Comparison of ENCODE assay signal across 28 mouse cellular contexts in the genomic region with DNA sequence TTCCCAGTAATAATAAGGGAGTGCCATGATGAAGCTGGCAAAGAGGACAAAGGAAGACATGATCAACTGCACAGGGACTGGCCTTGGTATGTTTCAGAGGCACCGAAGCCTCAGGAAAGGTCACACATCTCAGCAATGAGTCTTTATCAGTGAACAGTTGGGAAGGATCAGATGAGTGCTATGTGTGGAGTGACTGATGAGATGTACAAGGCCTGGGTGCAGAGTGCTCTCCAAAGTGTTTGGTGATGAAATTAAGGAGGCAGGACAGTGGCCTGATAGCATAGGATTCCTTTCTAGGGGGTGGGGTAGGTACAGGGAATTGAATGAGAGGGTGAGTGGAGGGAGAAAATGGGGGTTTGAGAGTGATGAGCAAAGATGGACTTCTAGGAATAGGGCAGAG. TPM values are rescaled to one million over a fixed set of nuclear protein-coding genes. Genes with fewer than 3 reads are reported as not detected.
DNase-seq lines count a peak whose midpoint lies in the region; ATAC-seq and TF ChIP-seq lines count a peak whose summit lies in the region.
"Had no signal": no experiment of that assay in that cellular context is flagged by ENCODE, and none has a peak within 500 bp of the region (broad histone marks: within the 10 kb centered on the region; RNA-seq: fewer than 3 reads in every experiment).

No protein-coding gene starts in this region.

- DNase-seq in heart, embryonic 10.5 days (ENCODE audit: low spot score), result peak; percentile 86
- DNase-seq in heart, adult 11 months, result no peak
- no peak for DNase-seq in lung, embryonic 14.5 days
- no peak for DNase-seq in lung, postnatal 14 days
- DNase-seq in c-Kit-positive CD71-positive TER-119-positive erythroid progenitor cells, embryonic 14.5 days (ENCODE audit: low spot score), result no peak
- DNase-seq: adrenal gland, adult 2 months; adrenal gland, postnatal 14 days; cerebellum, adult 11-12 months; cerebellum, adult 8-10 months; cerebellum, postnatal 10 days; cerebellum, postnatal 36 days; embryo, embryonic 11 days; gastrocnemius, postnatal 25 days; kidney, adult 2 months had no signal

- H3K27ac ChIP-seq in heart, embryonic 10.5 days, result 0 out of 2 replicates have a peak overlapping the region, but pooled peaks have one; percentile 4
- no peak overlapping the region for H3K27ac ChIP-seq in heart, embryonic 12.5 days (ENCODE audit: poor library complexity, severe bottlenecking)
- peak overlapping the region; percentile 16 to 35; a peak in 1 of 4 replicates for H3K27ac ChIP-seq in heart, embryonic 14.5 days (replicated peaks in 1 of 2; ENCODE audit: control insufficient read depth in 1 of 2, insufficient read depth in 1 of 2, low read depth in 2 of 2, low read length in 2 of 2)
- no peak overlapping the region for H3K27ac ChIP-seq in lung, embryonic 14.5 days (ENCODE audit: low read depth)
- H3K27ac ChIP-seq in small intestine, adult 2 months (ENCODE audit: insufficient read depth, low read depth, low read length), result peak overlapping the region; percentile 39
- H3K27ac ChIP-seq: embryonic facial prominence, embryonic 10.5 days; embryonic facial prominence, embryonic 13.5 days; forebrain, embryonic 12.5 days; forebrain, embryonic 15.5 days; hindbrain, embryonic 12.5 days; hindbrain, embryonic 15.5 days had no signal

- no peaks in the 10 kb centered on the region for H3K36me3 ChIP-seq in heart, embryonic 10.5 days
- no peaks in the 10 kb centered on the region for H3K36me3 ChIP-seq in heart, embryonic 12.5 days
- no peaks in the 10 kb centered on the region for H3K36me3 ChIP-seq in heart, embryonic 14.5 days (ENCODE audit: control insufficient read depth, insufficient read depth, low read length)
- no peaks in the 10 kb centered on the region for H3K36me3 ChIP-seq in lung, embryonic 14.5 days (ENCODE audit: insufficient read depth)
- H3K36me3 ChIP-seq in small intestine, adult 2 months (ENCODE audit: control insufficient read depth, insufficient read depth, low read length), result peaks cover 42% of the 10 kb centered on the region
- H3K36me3 ChIP-seq: embryonic facial prominence, embryonic 10.5 days; embryonic facial prominence, embryonic 13.5 days; forebrain, embryonic 12.5 days; forebrain, embryonic 15.5 days; hindbrain, embryonic 12.5 days; hindbrain, embryonic 15.5 days had no signal

- no peak for TF ChIP-seq POLR2A in small intestine, adult 2 months (IDR thresholded peaks at IDR 0.05; ENCODE audit: low read depth, low read length)

- TF ChIP-seq CTCF in lung, embryonic 14.5 days (IDR thresholded peaks at IDR 0.05; ENCODE audit: low read depth), result no peak
- TF ChIP-seq CTCF in small intestine, adult 2 months (IDR thresholded peaks at IDR 0.05; ENCODE audit: extremely low read depth, insufficient read length, insufficient replicate concordance, low read depth, low read length), result no peak

- ATAC-seq in heart, embryonic 12.5 days (ENCODE audit: insufficient number of reproducible peaks, low FRiP score), result no peak
- peak; percentile 55; the same call in 1 of the 2 replicates for ATAC-seq in heart, embryonic 14.5 days (ENCODE audit: insufficient number of reproducible peaks, insufficient read depth, low FRiP score, low read depth)
- peak; percentile 24; the same call in 1 of the 2 replicates for ATAC-seq in lung, embryonic 14.5 days (ENCODE audit: insufficient read depth)
- ATAC-seq: CD4-positive, CD25-positive, alpha-beta regulatory T cell, adult 4 months; forebrain, embryonic 15.5 days; intestine, postnatal 0 days had no signal

- H3K9me3 ChIP-seq in heart, embryonic 10.5 days, result no peaks in the 10 kb centered on the region
- H3K9me3 ChIP-seq in heart, embryonic 12.5 days (replicated peaks), result peaks cover 6% of the 10 kb centered on the region; the same call in 1 of the 2 replicates
- H3K9me3 ChIP-seq in heart, embryonic 14.5 days (ENCODE audit: control insufficient read depth, low read length), result peaks cover 5% of the 10 kb centered on the region; the same call in 1 of the 2 replicates
- no peaks in the 10 kb centered on the region for H3K9me3 ChIP-seq in lung, embryonic 14.5 days (ENCODE audit: low read depth, low read length)
- H3K9me3 ChIP-seq: embryonic facial prominence, embryonic 10.5 days; embryonic facial prominence, embryonic 13.5 days; forebrain, embryonic 12.5 days; forebrain, embryonic 15.5 days; hindbrain, embryonic 12.5 days; hindbrain, embryonic 15.5 days had no signal

- peaks cover 41% of the 10 kb centered on the region for H3K4me1 ChIP-seq in heart, embryonic 10.5 days
- peaks cover 34% of the 10 kb centered on the region for H3K4me1 ChIP-seq in heart, embryonic 12.5 days (replicated peaks)
- H3K4me1 ChIP-seq in heart, embryonic 14.5 days (ENCODE audit: control insufficient read depth in 2 of 2, insufficient read depth in 2 of 2, low read length in 2 of 2), result peaks cover 8 to 21% of the 10 kb centered on the region in 2 experiments
- H3K4me1 ChIP-seq in lung, embryonic 14.5 days (ENCODE audit: insufficient read depth), result no peaks in the 10 kb centered on the region
- peaks cover 32% of the 10 kb centered on the region for H3K4me1 ChIP-seq in small intestine, adult 2 months (ENCODE audit: control insufficient read depth, insufficient read depth, insufficient read length, low read length)
- H3K4me1 ChIP-seq: embryonic facial prominence, embryonic 13.5 days; forebrain, embryonic 12.5 days; forebrain, embryonic 15.5 days; hindbrain, embryonic 12.5 days; hindbrain, embryonic 15.5 days had no signal

- no peak overlapping the region for H3K9ac ChIP-seq in heart, embryonic 12.5 days
- no peak overlapping the region for H3K9ac ChIP-seq in heart, embryonic 14.5 days (ENCODE audit: low read length)
- no peak overlapping the region for H3K9ac ChIP-seq in lung, embryonic 14.5 days
- H3K9ac ChIP-seq: embryonic facial prominence, embryonic 13.5 days; forebrain, embryonic 12.5 days; forebrain, embryonic 15.5 days; hindbrain, embryonic 12.5 days; hindbrain, embryonic 15.5 days had no signal

- peaks cover 21% of the 10 kb centered on the region for H3K27me3 ChIP-seq in heart, embryonic 10.5 days (ENCODE audit: insufficient read depth, poor library complexity, severe bottlenecking)
- H3K27me3 ChIP-seq in heart, embryonic 12.5 days (replicated peaks), result peaks cover 19% of the 10 kb centered on the region
- H3K27me3 ChIP-seq in heart, embryonic 14.5 days (ENCODE audit: control insufficient read depth, insufficient read depth, low read length), result no peaks in the 10 kb centered on the region; the same call in 1 of the 2 replicates
- no peaks in the 10 kb centered on the region for H3K27me3 ChIP-seq in lung, embryonic 14.5 days (ENCODE audit: insufficient read depth, low read length)
- H3K27me3 ChIP-seq in small intestine, adult 2 months (ENCODE audit: control insufficient read depth, insufficient read depth, low read length), result no peaks in the 10 kb centered on the region
- H3K27me3 ChIP-seq: embryonic facial prominence, embryonic 13.5 days; forebrain, embryonic 12.5 days; forebrain, embryonic 15.5 days; hindbrain, embryonic 12.5 days; hindbrain, embryonic 15.5 days had no signal

- 23% methylated on average over 1 of the region's 1 CpGs for WGBS in heart, embryonic 10.5 days
- WGBS in heart, embryonic 12.5 days, result 28% methylated on average over 1 of the region's 1 CpGs
- WGBS in heart, embryonic 14.5 days, result 19% methylated on average over 1 of the region's 1 CpGs
- 44% methylated on average over 1 of the region's 1 CpGs for WGBS in lung, embryonic 14.5 days
- 63% methylated on average over 1 of the region's 1 CpGs for WGBS in small intestine, adult 2 months

- H3K4me2 ChIP-seq in heart, embryonic 12.5 days, result no peak overlapping the region
- H3K4me2 ChIP-seq in heart, embryonic 14.5 days (ENCODE audit: low read length), result no peak overlapping the region
- no peak overlapping the region for H3K4me2 ChIP-seq in lung, embryonic 14.5 days
- H3K4me2 ChIP-seq: embryonic facial prominence, embryonic 13.5 days; forebrain, embryonic 12.5 days; forebrain, embryonic 15.5 days; hindbrain, embryonic 12.5 days; hindbrain, embryonic 15.5 days had no signal

- no peak overlapping the region for H3K4me3 ChIP-seq in heart, embryonic 10.5 days
- H3K4me3 ChIP-seq in heart, embryonic 12.5 days, result no peak overlapping the region
- H3K4me3 ChIP-seq in heart, embryonic 14.5 days (ENCODE audit: control insufficient read depth in 1 of 2, insufficient read depth in 1 of 2, low read depth in 1 of 2, low read length in 2 of 2), result no peak overlapping the region
- no peak overlapping the region for H3K4me3 ChIP-seq in lung, embryonic 14.5 days (ENCODE audit: low read depth, low read length)
- no peak overlapping the region for H3K4me3 ChIP-seq in small intestine, adult 2 months (ENCODE audit: low read depth, low read length)
- H3K4me3 ChIP-seq: embryonic facial prominence, embryonic 10.5 days; embryonic facial prominence, embryonic 13.5 days; erythroblast, embryonic 14.5 days; forebrain, embryonic 12.5 days; forebrain, embryonic 15.5 days; hindbrain, embryonic 12.5 days; hindbrain, embryonic 15.5 days had no signal

RNA-seq across cellular contexts. Expression of a gene that starts 7.0 kb away (rescaled TPM):
- 0.28 TPM in 1 of 2 replicates, not detected in the other for polyA plus RNA-seq in heart, embryonic 10.5 days (2016; fragmentation: Nextera tagmentation; extraction: Ambion mirVana)
- polyA plus RNA-seq in heart, embryonic 12.5 days (2016; fragmentation: Nextera tagmentation; extraction: Ambion mirVana), result 0.28 TPM in 1 of 2 replicates, not detected in the other
- 0.22 TPM in 1 of 2 replicates, not detected in the other for polyA plus RNA-seq in heart, embryonic 14.5 days (2014; fragmentation: Nextera tagmentation; extraction: Ambion mirVana)
- polyA plus RNA-seq in lung, embryonic 14.5 days (2014; fragmentation: Nextera tagmentation; extraction: Ambion mirVana), result not detected in 2 replicates
- polyA plus RNA-seq in small intestine, adult 2 months (2012; rRNA removed), result 69.2 and 269 TPM in 2 replicates
- polyA plus RNA-seq: adrenal gland, adult 2 months; C2C12; CD4-positive, CD25-positive, alpha-beta regulatory T cell, adult 4 months; cortical plate, adult 2 months; embryonic facial prominence, embryonic 10.5 days; embryonic facial prominence, embryonic 13.5 days; erythroblast, embryonic 14.5 days; forebrain, embryonic 12.5 days; forebrain, embryonic 15.5 days; hindbrain, embryonic 12.5 days; hindbrain, embryonic 15.5 days had no signal

RNA-seq across cellular contexts. Expression of a gene that starts 51.7 kb away (rescaled TPM):
- 6.9 and 13.1 TPM in 2 replicates for polyA plus RNA-seq in heart, embryonic 10.5 days (2016; fragmentation: Nextera tagmentation; extraction: Ambion mirVana)
- polyA plus RNA-seq in heart, embryonic 12.5 days (2016; fragmentation: Nextera tagmentation; extraction: Ambion mirVana), result 14.4 and 14.5 TPM in 2 replicates
- 8.6 and 8.9 TPM in 2 replicates for polyA plus RNA-seq in heart, embryonic 14.5 days (2014; fragmentation: Nextera tagmentation; extraction: Ambion mirVana)
- 0.29 and 0.55 TPM in 2 replicates for polyA plus RNA-seq in lung, embryonic 14.5 days (2014; fragmentation: Nextera tagmentation; extraction: Ambion mirVana)
- polyA plus RNA-seq in small intestine, adult 2 months (2012; rRNA removed), result 0.98 TPM in 2 replicates
- polyA plus RNA-seq: C2C12; CD4-positive, CD25-positive, alpha-beta regulatory T cell, adult 4 months; forebrain, embryonic 15.5 days had no signal

Comparison
In these comparisons a context has a peak if more than half of its experiments do, and no peak if none do; other contexts are left out.
1. H3K27ac ChIP-seq: peak in heart, embryonic 10.5 days (single experiment), heart, embryonic 14.5 days (2 of 2) and small intestine, adult 2 months (single experiment); none in heart, embryonic 12.5 days (single experiment) and lung, embryonic 14.5 days (single experiment).
2. RNA of a gene that starts 7.0 kb away (polyA plus RNA-seq): 69.2 to 269 TPM in small intestine, adult 2 months; 0.28 TPM in heart, embryonic 12.5 days, not detected in lung, embryonic 14.5 days, 0.28 TPM in heart, embryonic 10.5 days and 0.22 TPM in heart, embryonic 14.5 days; every median in the first group is over 10 times any median in the second.